Mouse (Mus musculus) bone marrow macrophage, adult 2 months (primary cell): ENCODE results near the gene Fmod. TPM values are rescaled to one million over a fixed set of nuclear protein-coding genes. Genes with fewer than 3 reads are reported as not detected.

ENCODE experiments used
- H3K27ac ChIP-seq: 2 replicates; pipeline ENCODE4 v1.5.1; 2012; ENCODE audit warnings: low read depth, low read length; ENCODE audit not compliant: insufficient read depth
- H3K4me1 ChIP-seq: 2 replicates; pipeline ENCODE4 v1.6.1; 2012; ENCODE audit warnings: low read length; ENCODE audit not compliant: control insufficient read depth, insufficient read depth
- H3K4me3 ChIP-seq: 2 replicates; pipeline ENCODE4 v1.5.1; 2012; ENCODE audit warnings: mild to moderate bottlenecking, low read length, moderate library complexity; ENCODE audit not compliant: insufficient read depth
- CTCF ChIP-seq: IDR thresholded peaks from 2 replicates; pipeline ENCODE4 v1.5.1; 2012; ENCODE audit warnings: low read depth, mild to moderate bottlenecking, low read length, moderate library complexity
- POLR2A ChIP-seq: IDR thresholded peaks from 2 replicates; pipeline ENCODE4 v1.6.1; 2012; ENCODE audit warnings: mild to moderate bottlenecking, low read depth, low read length, borderline replicate concordance
- polyA plus RNA-seq: library from polyadenylated mRNA; stranded (reverse); fragments of >200 nt; gene quantifications from 2 replicates; pipeline ENCODE4 v1.2.4, GENCODE M21; 2012; ENCODE audit not compliant: missing spikeins, insufficient read depth, insufficient read length

Gene Fmod
- polyA plus RNA-seq, 1 experiment: not detected

GRCm38 (mm10) chr1:134063086-134063772 lies 26.2 kb downstream of the Fmod start:
- H3K4me1 ChIP-seq: peaks cover 67% of the 10 kb centered on the region
- TF ChIP-seq POLR2A (no peak), CTCF (no peak)
- H3K27ac ChIP-seq: 0 out of 2 replicates have a peak overlapping the region, but pooled peaks have one; percentile 95
- H3K4me3 ChIP-seq: no peak overlapping the region

DNA sequence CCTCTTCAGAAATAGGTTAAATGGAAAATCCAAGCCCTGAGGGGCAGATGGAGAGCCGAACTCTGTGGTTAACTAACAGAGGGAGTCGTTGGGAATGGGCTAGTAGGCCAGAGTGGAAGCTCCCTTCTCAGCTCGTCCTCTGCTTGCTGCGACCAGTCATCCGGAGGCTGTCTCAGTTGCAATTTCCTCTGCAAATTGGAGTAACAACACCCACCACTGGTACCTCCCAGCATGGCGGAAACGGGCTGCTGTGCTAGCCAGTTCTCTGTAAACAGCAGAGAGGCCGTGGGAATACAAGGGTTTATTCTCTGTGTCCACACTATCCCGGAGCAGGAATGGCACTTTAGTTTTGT lies 26.7 kb downstream of the Fmod start:
- H3K4me1 ChIP-seq: peaks cover 67% of the 10 kb centered on the region
- peak overlapping the region; percentile 95; the same call in 1 of the 2 replicates for H3K27ac ChIP-seq
- no peak overlapping the region for H3K4me3 ChIP-seq
- TF ChIP-seq POLR2A (no peak), CTCF (no peak)

DNA sequence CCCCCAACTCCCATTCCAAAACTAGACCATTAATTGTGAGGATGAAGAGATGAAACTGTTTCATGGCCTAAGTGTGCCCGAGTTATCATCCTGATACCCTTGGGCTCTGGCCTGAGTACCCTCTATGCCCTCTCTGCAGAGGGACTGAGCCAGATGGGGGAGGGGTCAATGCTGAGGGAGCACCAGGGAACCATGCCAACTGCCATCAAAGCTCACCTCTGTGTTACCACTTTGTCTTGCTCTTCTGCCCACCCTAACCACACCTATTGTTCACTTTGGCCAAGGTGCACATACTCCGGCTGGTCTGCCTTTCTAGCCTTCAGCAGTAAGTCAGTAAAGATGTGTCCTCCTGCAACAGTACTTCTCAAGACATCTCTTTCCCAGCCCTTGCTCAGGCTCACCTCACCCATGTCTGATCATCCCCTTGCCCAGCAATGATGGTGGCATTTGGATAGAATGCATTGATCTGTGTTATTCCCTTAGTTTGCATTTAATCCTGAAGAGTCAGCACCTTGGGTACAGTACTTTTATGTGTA lies 27.3 kb downstream of the Fmod start:
- peaks cover 67% of the 10 kb centered on the region for H3K4me1 ChIP-seq

GRCm38 (mm10) chr1:134065241-134065809 lies 28.3 kb downstream of the Fmod start:
- peaks cover 63% of the 10 kb centered on the region for H3K4me1 ChIP-seq
- no peak for TF ChIP-seq CTCF
- no peak for TF ChIP-seq POLR2A
- peak overlapping the region; percentile 31 for H3K4me3 ChIP-seq
- peak overlapping the region; percentile 95 for H3K27ac ChIP-seq

More for the DNA sequence above, 27.3 kb downstream of the Fmod start:
- no peak overlapping the region for H3K4me3 ChIP-seq
- H3K27ac ChIP-seq: peak overlapping the region; percentile 95
- TF ChIP-seq CTCF: no peak
- no peak for TF ChIP-seq POLR2A

DNA sequence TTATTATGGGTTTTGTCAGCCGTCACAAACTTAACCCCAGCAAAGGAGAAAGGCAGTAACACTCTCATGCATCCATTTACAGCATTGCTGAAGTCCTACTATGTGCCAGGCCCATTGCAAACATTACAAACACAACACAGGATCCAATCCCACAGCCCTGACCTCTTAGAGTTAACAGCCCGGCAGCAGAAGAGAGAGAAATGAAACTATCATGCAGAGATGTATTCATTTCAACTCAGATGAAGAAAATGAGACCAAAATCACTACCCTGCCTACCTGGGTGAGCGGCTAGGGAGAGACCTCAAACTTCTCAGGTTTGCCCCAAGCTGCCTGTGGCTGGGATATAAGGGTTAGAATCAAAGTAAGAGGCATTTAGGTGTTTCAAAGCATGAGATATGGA lies 29.5 kb downstream of the Fmod start:
- Histone ChIP-seq H3K27ac (peak overlapping the region; percentile 95), H3K4me3 (no peak overlapping the region), H3K4me1 (peaks cover 58% of the 10 kb centered on the region)
- TF ChIP-seq CTCF (no peak), POLR2A (no peak)

DNA sequence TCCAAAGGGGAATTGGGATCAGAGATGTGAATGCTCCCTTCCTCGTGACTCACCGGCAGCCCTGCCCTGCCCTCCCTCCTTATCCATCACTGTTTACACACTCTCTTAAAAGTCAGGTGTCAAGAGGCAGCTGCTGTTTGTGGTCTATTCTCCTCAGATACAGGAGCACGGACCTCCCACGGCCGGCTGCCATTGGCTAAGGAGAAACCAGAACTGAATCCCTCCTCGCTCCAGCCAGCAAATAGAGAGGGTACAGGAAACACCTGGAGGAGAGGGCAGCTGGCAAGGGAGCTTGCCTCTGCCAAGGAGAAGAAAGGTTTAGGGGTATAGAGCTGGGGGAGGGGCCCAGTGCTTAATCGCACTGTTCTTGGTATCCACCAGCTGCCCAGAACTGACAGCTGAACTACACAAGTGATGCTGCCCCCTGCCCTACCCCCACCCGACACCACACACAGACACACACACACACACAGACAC lies 30.1 kb downstream of the Fmod start:
- no peak overlapping the region for H3K4me3 ChIP-seq
- peak overlapping the region; percentile 95; the same call in 1 of the 2 replicates for H3K27ac ChIP-seq
- TF ChIP-seq CTCF (no peak), POLR2A (no peak)
- H3K4me1 ChIP-seq: peaks cover 52% of the 10 kb centered on the region

GRCm38 (mm10) chr1:134070099-134070669 lies 33.1 kb downstream of the Fmod start:
- Histone ChIP-seq H3K4me1 (peaks cover 27% of the 10 kb centered on the region), H3K4me3 (no peak overlapping the region), H3K27ac (no peak overlapping the region)
- TF ChIP-seq POLR2A (no peak), CTCF (no peak)

- H3K4me3 ChIP-seq: no peak overlapping the region
- H3K4me1 ChIP-seq: peaks cover 24% of the 10 kb centered on the region
- TF ChIP-seq POLR2A: no peak
- no peak for TF ChIP-seq CTCF
- no peak overlapping the region for H3K27ac ChIP-seq
Measured at GRCm38 (mm10) chr1:134071411-134072018, 34.5 kb downstream of the Fmod start.

- Histone ChIP-seq H3K27ac (no peak overlapping the region), H3K4me1 (peaks cover 16% of the 10 kb centered on the region), H3K4me3 (no peak overlapping the region)
- TF ChIP-seq POLR2A: no peak
- TF ChIP-seq CTCF: no peak
Measured at GRCm38 (mm10) chr1:134073061-134073564, 36.1 kb downstream of the Fmod start.

DNA sequence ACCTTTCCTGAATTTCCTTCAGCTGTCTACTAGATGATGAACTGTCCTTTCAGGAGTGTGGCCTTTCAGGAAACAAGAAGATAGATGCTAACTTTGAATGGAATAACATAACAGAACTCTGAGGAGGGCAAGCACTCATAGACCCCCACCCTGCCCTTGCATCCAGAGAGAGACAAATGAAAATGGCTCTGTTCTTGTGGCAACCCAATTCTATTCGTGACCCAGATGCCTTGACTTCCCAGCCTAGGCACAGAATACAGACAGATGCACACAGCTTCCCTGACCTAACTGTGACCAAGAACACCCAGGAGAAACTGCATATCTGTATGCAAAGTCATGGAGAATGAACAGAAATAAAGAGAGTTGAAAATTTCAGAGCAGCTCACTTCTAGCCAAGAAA lies 36.6 kb downstream of the Fmod start:
- TF ChIP-seq POLR2A (no peak), CTCF (no peak)
- Histone ChIP-seq H3K4me3 (no peak overlapping the region), H3K27ac (no peak overlapping the region), H3K4me1 (peaks cover 16% of the 10 kb centered on the region)
